Mouse (Mus musculus) liver, postnatal 0 days (tissue): Measurements from ENCODE around the gene Drg1.

ENCODE experiments used
- CTCF ChIP-seq: sonication (generic); IDR thresholded peaks from 2 replicates; pipeline ENCODE4 v1.5.1; 2016; ENCODE audit warnings: antibody characterized with exemption, low read depth
- EP300 ChIP-seq: IDR thresholded peaks from 2 replicates; pipeline ENCODE4 v1.6.1; 2016; ENCODE audit warnings: antibody characterized with exemption, low read depth, mild to moderate bottlenecking

DNA sequence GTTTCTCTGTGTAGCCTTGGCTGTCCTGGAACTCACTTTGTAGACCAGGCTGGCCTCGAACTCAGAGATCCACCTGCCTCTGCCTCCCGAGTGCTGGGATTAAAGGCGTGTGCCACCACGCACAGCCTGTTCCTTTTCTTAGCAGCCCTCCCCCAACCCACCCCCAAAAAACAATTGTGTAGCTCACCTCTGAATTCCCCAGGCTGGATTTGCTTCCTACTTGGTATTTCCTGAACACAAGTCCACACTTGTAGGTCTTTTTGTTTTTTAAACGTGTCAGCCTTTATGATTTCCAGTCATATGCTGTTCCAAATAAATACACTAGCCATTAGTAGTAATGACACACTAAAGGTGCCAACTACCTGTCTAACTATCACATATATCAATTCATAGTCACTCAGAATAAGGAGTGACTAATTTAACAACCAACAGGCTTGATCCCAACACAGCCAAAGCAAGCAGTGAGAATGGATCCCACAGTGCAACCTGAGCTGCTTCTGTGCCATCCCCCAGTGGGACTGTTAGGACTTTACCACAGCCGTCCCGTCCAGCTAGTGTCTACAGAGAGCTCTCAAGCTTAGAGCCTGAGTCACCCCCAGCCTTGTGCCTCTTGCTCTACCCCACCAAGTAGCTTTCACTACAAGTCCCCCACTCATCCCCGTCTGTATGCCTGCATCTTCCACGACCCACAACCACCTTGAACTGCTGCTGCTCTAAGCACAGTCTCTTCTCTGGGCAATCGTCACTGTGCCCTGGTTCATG lies 45.6 kb upstream of the Drg1 start:
- TF ChIP-seq CTCF (no peak), EP300 (no peak)
